Mouse (Mus musculus) gastrocnemius, adult 2 months (tissue): ENCODE results near the gene 4921524J17Rik. TPM values are rescaled to one million over a fixed set of nuclear protein-coding genes. Genes with fewer than 3 reads are reported as not detected.

Source experiments
- DNase-seq: peaks from one replicate; pipeline ENCODE4 v3.0.0; 2022
- H3K27ac ChIP-seq: fragments of 200-600 bp; 2 replicates; pipeline ENCODE4 v1.8.1; 2022; ENCODE audit warnings: mild to moderate bottlenecking
- H3K4me3 ChIP-seq: fragments of 200-600 bp; 2 replicates; pipeline ENCODE4 v1.8.1; 2022; ENCODE audit warnings: mild to moderate bottlenecking, moderate library complexity
- CTCF ChIP-seq: fragments of 200-600 bp; IDR thresholded peaks from 2 replicates; pipeline ENCODE4 v1.8.1; 2022; ENCODE audit warnings: antibody characterized with exemption, mild to moderate bottlenecking, moderate library complexity
- intact Hi-C: fragments of 180-260 bp; cut with DNase I; formaldehyde crosslinking; loops from one replicate; pipeline ENCODE4 v1.15.1; 2025
- total RNA-seq, 2 experiments: library from RNA; stranded (reverse); gene quantifications; 2 replicates each; pipeline ENCODE4 v1.2.3; 2021

Gene 4921524J17Rik
- total RNA-seq, 2 experiments from 2014 or later = 12.1 to 14.2 TPM

DNA sequence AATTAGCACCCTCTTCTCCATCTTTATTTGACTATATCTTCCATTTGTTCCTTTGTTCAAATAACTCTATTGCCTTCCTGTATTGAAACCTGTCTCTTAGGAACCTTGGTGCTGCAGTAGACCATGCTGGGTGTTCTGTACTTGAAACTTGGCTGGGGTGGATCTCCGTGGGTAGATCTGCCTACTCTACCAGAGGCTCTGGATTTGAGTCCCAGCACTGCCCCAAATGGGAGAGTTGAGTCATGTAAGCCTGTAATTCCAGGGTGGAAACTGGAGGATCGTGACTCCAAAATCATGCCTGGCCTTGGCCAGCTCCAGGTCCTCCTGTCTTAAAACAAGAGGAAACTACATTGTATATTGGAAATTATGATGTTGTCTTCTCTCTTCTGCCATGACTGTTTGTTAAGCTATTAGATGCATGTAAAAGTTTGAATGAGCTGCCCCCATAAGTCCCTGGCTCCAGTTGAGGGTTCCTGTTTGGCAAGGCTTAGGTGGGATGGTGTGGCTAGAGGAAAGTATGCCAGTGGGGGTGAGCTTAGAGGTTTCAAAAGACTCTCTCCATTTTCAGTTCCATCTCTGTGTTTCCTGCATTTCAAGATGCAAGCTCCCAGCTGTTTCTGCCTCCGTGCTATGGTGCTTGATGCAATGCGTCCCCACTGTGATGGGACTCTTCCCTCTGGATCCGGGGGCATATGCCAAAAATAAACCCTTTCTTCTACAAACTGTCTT lies 60.7 kb downstream of the 4921524J17Rik start:
- no peak overlapping the region for H3K4me3 ChIP-seq
- intact Hi-C loops = no loop called here
- no peak overlapping the region for H3K27ac ChIP-seq
- no peak for DNase-seq
- no peak for TF ChIP-seq CTCF

DNA sequence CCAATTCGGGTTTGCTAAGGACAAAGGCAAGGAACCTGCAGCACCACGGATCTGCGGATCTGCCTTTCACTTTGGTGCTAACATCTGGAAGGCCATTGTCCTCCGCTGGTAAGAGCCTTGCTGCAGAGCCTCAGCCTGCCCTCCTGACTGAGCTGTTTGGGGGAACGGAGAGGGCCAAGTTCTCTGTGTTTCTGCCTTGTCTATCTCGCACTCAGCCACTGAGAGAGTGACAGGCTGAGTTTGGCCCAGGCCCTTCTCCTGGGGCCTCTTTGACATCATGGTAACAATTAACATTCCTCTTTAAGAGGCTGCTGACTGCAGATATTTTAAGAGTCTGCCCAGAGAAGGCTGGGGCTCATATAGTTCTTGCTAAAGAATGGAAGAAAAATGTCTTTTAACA lies 67.5 kb downstream of the 4921524J17Rik start:
- Histone ChIP-seq H3K27ac (no peak overlapping the region), H3K4me3 (no peak overlapping the region)
- no peak for TF ChIP-seq CTCF
- intact Hi-C loops = no loop called here
- DNase-seq = no peak

DNA sequence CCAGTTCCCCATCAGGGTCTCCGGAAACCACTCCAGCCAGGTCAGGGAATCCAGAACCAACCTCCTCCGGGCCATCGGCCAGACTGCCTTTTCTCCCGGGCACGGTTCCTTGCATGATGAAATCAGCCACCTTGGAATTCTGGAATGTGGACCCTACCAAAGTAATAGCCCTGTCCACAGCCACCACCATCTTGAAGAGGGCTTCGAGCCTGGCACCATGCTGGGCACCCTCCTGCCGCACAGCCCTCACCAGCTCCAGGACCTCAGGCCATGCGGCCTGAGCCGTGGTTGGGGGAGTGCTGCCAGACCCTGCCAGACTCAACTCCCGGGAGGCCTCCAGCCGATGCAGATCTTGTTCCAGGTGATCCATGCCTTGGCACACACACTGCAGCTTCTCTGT lies 68.0 kb downstream of the 4921524J17Rik start:
- no peak overlapping the region for H3K4me3 ChIP-seq
- TF ChIP-seq CTCF = no peak
- no peak overlapping the region for H3K27ac ChIP-seq
- intact Hi-C loops = no loop called here
- DNase-seq = no peak

DNA sequence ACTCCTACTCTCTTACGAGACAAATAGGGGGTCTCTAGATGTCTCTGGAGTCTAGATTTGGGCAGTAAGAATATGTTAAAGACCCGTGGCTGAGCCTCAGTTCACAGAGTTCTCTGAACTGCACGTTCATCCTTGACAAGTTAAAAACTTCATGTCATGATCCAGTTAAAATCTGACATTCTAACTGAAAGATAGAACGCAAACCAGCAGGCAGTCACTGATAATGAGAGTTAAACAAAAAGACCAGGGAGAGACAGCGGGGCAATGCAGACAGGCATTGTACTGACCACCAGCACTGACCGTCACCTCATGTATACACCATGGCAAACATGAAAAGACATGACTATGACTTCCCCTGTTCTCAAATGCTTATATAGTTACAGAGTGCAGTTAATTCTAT lies 69.2 kb downstream of the 4921524J17Rik start:
- intact Hi-C loops = no loop called here
- DNase-seq = no peak
- Histone ChIP-seq H3K4me3 (no peak overlapping the region), H3K27ac (no peak overlapping the region)
- no peak for TF ChIP-seq CTCF

DNA sequence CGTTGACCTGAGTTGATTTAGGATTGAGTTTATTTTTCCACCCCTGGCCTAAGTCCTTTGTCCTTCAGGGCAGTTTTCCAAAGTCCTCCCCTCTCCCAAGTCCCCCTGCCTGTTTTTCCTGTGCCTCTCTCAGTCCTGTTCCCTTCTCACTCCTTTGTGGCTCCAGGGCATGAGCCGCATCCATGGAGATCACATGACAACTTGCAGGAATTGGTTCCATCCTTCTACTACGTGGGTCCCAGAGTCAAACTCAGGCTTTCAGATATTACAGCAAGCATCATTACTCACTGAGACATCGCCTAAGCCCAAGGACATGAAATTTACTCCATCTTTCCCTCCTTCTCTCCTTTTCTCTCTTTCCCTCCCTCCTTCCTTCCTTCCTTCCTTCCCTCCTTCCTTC lies 70.4 kb downstream of the 4921524J17Rik start:
- DNase-seq = no peak
- intact Hi-C loops = no loop called here
- no peak overlapping the region for H3K27ac ChIP-seq
- H3K4me3 ChIP-seq = no peak overlapping the region
- TF ChIP-seq CTCF = no peak

Other genes with a start within 250 kb of the 4921524J17Rik start
- not detected for gene Olfr371, start 206.8 kb downstream of the 4921524J17Rik start, total RNA-seq
- gene Orc6, start 133.2 kb downstream of the 4921524J17Rik start, total RNA-seq = 1 to 10 TPM; 3.8 to 5.3 TPM
- 10 to 100 TPM; 56.4 to 60.1 TPM for gene Vps35, start 133.0 kb downstream of the 4921524J17Rik start, total RNA-seq
- gene Mylk3, start 46.5 kb downstream of the 4921524J17Rik start, total RNA-seq = 1 to 10 TPM in 1 of 2 experiments, under 1 TPM in 1; 0.54 to 2.7 TPM
- 100 to 1,000 TPM; 203 to 433 TPM for gene Gpt2, start 59.7 kb upstream of the 4921524J17Rik start, total RNA-seq
- gene Dnaja2, start 122.5 kb upstream of the 4921524J17Rik start, total RNA-seq = 100 to 1,000 TPM; 204 to 232 TPM